ENCODE assay signal across 15 mouse cellular contexts in the genomic region with DNA sequence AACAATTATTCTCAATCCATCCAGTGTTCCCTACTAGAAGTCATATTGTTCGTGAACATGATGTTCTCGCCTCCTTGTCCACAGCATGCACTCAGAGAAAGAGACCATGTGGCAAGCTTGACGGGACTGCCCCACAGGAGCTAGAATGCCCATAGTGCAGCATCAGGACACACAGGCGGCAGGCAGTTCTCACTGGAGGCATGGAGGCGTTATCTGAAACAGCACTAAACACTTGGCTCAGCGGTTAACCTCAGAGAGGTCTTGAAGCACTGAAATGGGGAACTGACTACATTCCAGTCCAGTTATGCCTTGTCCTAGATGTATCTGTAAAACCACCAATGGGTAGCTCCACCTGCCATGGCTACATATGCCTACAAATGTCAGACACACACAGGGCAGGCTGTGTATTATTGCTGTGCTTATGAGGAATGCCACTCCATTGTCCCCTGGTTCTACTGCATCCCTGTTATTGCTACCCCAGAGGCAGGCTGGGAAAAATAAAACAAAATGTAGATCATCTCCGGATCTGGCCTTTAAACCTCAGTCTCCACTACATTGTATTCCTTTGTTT.
DNase-seq lines count a peak whose midpoint lies in the region; ATAC-seq and TF ChIP-seq lines count a peak whose summit lies in the region.
"Had no signal": no experiment of that assay in that cellular context is flagged by ENCODE, and none has a peak within 500 bp of the region (broad histone marks: within the 10 kb centered on the region; RNA-seq: fewer than 3 reads in every experiment).

No protein-coding gene starts in this region.

- TF ChIP-seq CTCF in intestine, postnatal 0 days (IDR thresholded peaks at IDR 0.05; ENCODE audit: low read depth): no peak

- no peak overlapping the region for H3K9ac ChIP-seq in intestine, embryonic 16.5 days (ENCODE audit: low read depth, low read length)
- H3K9ac ChIP-seq in intestine, postnatal 0 days (ENCODE audit: low read depth, low read length): no peak overlapping the region
- H3K9ac ChIP-seq: embryonic facial prominence, embryonic 13.5 days; forebrain, embryonic 13.5 days; neural tube, embryonic 12.5 days had no signal

- no peak overlapping the region for H3K4me2 ChIP-seq in intestine, embryonic 16.5 days (ENCODE audit: low read depth, low read length)
- H3K4me2 ChIP-seq in intestine, postnatal 0 days (replicated peaks; ENCODE audit: low read depth): no peak overlapping the region
- H3K4me2 ChIP-seq: embryonic facial prominence, embryonic 13.5 days; forebrain, embryonic 13.5 days; neural tube, embryonic 12.5 days had no signal

- 0 out of 2 replicates have a peak overlapping the region, but pooled peaks have one; percentile 4 for H3K27ac ChIP-seq in intestine, embryonic 16.5 days (ENCODE audit: low read length)
- no peak overlapping the region for H3K27ac ChIP-seq in intestine, postnatal 0 days (ENCODE audit: low read depth, low read length)
- H3K27ac ChIP-seq: embryonic facial prominence, embryonic 13.5 days; forebrain, embryonic 13.5 days; midbrain, embryonic 10.5 days; neural tube, embryonic 12.5 days had no signal

- H3K9me3 ChIP-seq in intestine, embryonic 16.5 days (ENCODE audit: control insufficient read depth, low read length): no peaks in the 10 kb centered on the region
- no peaks in the 10 kb centered on the region for H3K9me3 ChIP-seq in intestine, postnatal 0 days (ENCODE audit: control insufficient read depth)
- H3K9me3 ChIP-seq: embryonic facial prominence, embryonic 13.5 days; forebrain, embryonic 13.5 days; midbrain, embryonic 10.5 days; neural tube, embryonic 12.5 days had no signal

- H3K36me3 ChIP-seq in intestine, embryonic 16.5 days (ENCODE audit: control insufficient read depth, insufficient read depth, low read length): no peaks in the 10 kb centered on the region
- H3K36me3 ChIP-seq in intestine, postnatal 0 days (ENCODE audit: control insufficient read depth, insufficient read depth): no peaks in the 10 kb centered on the region
- H3K36me3 ChIP-seq: embryonic facial prominence, embryonic 13.5 days; midbrain, embryonic 10.5 days; neural tube, embryonic 12.5 days had no signal

- DNase-seq in MEL-GATA-1-ER (ENCODE audit: extremely low read depth, low read depth): peak; percentile 99
- DNase-seq in liver: peak; percentile 46
- DNase-seq in monocyte, adult 2 months (ENCODE audit: low read depth in 1 of 2, low spot score in 2 of 2): peak; percentile 51
- no peak for DNase-seq in right cerebral cortex, postnatal 14 days
- no peak for DNase-seq in cerebellum, adult 11 months
- DNase-seq: cerebellum, postnatal 14 days; gastrocnemius, postnatal 14 days; thymus, postnatal 4 days had no signal

- H3K27me3 ChIP-seq in intestine, embryonic 16.5 days (replicated peaks; ENCODE audit: control insufficient read depth, insufficient read depth, low read length): no peaks in the 10 kb centered on the region
- no peaks in the 10 kb centered on the region for H3K27me3 ChIP-seq in intestine, postnatal 0 days (replicated peaks; ENCODE audit: control insufficient read depth, insufficient read depth, low read length)
- H3K27me3 ChIP-seq: embryonic facial prominence, embryonic 13.5 days; forebrain, embryonic 13.5 days; neural tube, embryonic 12.5 days had no signal

- H3K4me3 ChIP-seq in intestine, embryonic 16.5 days (ENCODE audit: low read length): no peak overlapping the region
- no peak overlapping the region for H3K4me3 ChIP-seq in intestine, postnatal 0 days (ENCODE audit: low read depth, low read length)
- H3K4me3 ChIP-seq: embryonic facial prominence, embryonic 13.5 days; forebrain, embryonic 13.5 days; midbrain, embryonic 10.5 days; neural tube, embryonic 12.5 days had no signal

- ATAC-seq in intestine, embryonic 16.5 days: no peak
- no peak for ATAC-seq in intestine, postnatal 0 days
- ATAC-seq: forebrain, embryonic 13.5 days; hindbrain, embryonic 16.5 days had no signal

- WGBS in intestine, embryonic 16.5 days: 80% methylated on average over 7 of the region's 7 CpGs
- WGBS in intestine, postnatal 0 days: 74% methylated on average over 7 of the region's 7 CpGs

- peaks cover 5% of the 10 kb centered on the region; the same call in 1 of the 2 replicates for H3K4me1 ChIP-seq in intestine, embryonic 16.5 days (ENCODE audit: control insufficient read depth, insufficient read depth, low read length)
- H3K4me1 ChIP-seq in intestine, postnatal 0 days (replicated peaks; ENCODE audit: control insufficient read depth, insufficient read depth, low read length): peaks cover 5% of the 10 kb centered on the region
- H3K4me1 ChIP-seq: midbrain, embryonic 10.5 days had no signal

Comparison
In these comparisons a context has a peak if more than half of its experiments do, and no peak if none do; other contexts are left out.
1. DNase-seq: peak in MEL-GATA-1-ER (single experiment), liver (single experiment) and monocyte, adult 2 months (2 of 2); none in right cerebral cortex, postnatal 14 days (single experiment) and cerebellum, adult 11 months (single experiment).